Mouse (Mus musculus): ENCODE measurements around the gene Nuak1.

Nuak1 gene

GRCm38 (mm10) chr10:84446661-84447060 is 6.3 kb upstream of the Nuak1 start:
- no peak for DNase-seq (ENCODE audit: low read depth)

- DNase-seq (ENCODE audit: low read depth) = no peak
These were observed 4.0 kb upstream of the Nuak1 start for GRCm38 (mm10) chr10:84444396-84444795.

- DNase-seq (ENCODE audit: low read depth) = no peak
These were observed 1.4 kb upstream of the Nuak1 start for GRCm38 (mm10) chr10:84441846-84442245.

GRCm38 (mm10) chr10:84441434-84441785 is 1.0 kb upstream of the Nuak1 start:
- DNase-seq (ENCODE audit: low read depth) = no peak

GRCm38 (mm10) chr10:84440181-84440540 is 236 bp downstream of the Nuak1 start:
- DNase-seq (ENCODE audit: low read depth) = no peak

- DNase-seq (ENCODE audit: low read depth) = no peak
These were observed 1.2 kb downstream of the Nuak1 start for GRCm38 (mm10) chr10:84439228-84439596.

GRCm38 (mm10) chr10:84438466-84439227 is 1.8 kb downstream of the Nuak1 start:
- DNase-seq (ENCODE audit: low read depth) = no peak

- peak; percentile 88 for DNase-seq (ENCODE audit: low read depth)
These were observed 2.4 kb downstream of the Nuak1 start for GRCm38 (mm10) chr10:84438049-84438422.

GRCm38 (mm10) chr10:84437166-84438048 is 3.0 kb downstream of the Nuak1 start:
- DNase-seq (ENCODE audit: low read depth) = no peak

- DNase-seq (ENCODE audit: low read depth) = no peak
These were observed 4.5 kb downstream of the Nuak1 start for GRCm38 (mm10) chr10:84435930-84436329.

GRCm38 (mm10) chr10:84433193-84433801 is 7.1 kb downstream of the Nuak1 start:
- DNase-seq (ENCODE audit: low read depth) = no peak

- DNase-seq (ENCODE audit: low read depth) = no peak
These were observed 16.0 kb downstream of the Nuak1 start for GRCm38 (mm10) chr10:84424374-84424773.

- DNase-seq (ENCODE audit: low read depth) = no peak
These were observed 16.5 kb downstream of the Nuak1 start for GRCm38 (mm10) chr10:84423903-84424302.

- DNase-seq (ENCODE audit: low read depth) = no peak
These were observed 19.8 kb downstream of the Nuak1 start for GRCm38 (mm10) chr10:84420589-84420988.

GRCm38 (mm10) chr10:84418421-84418820 is 22.0 kb downstream of the Nuak1 start:
- DNase-seq (ENCODE audit: low read depth) = no peak

- no peak for DNase-seq (ENCODE audit: low read depth)
These were observed 23.6 kb downstream of the Nuak1 start for GRCm38 (mm10) chr10:84416752-84417151.

GRCm38 (mm10) chr10:84414981-84415700 is 25.3 kb downstream of the Nuak1 start:
- no peak for DNase-seq (ENCODE audit: low read depth)

GRCm38 (mm10) chr10:84413310-84413709 is 27.1 kb downstream of the Nuak1 start:
- DNase-seq (ENCODE audit: low read depth) = no peak

- no peak for DNase-seq (ENCODE audit: low read depth)
These were observed 28.0 kb downstream of the Nuak1 start for GRCm38 (mm10) chr10:84412326-84412962.

GRCm38 (mm10) chr10:84411122-84412105 is 29.0 kb downstream of the Nuak1 start:
- DNase-seq (ENCODE audit: low read depth) = no peak
